Mouse (Mus musculus): ENCODE data around the gene Il20rb. TPM values are rescaled to one million over a fixed set of nuclear protein-coding genes. Genes with fewer than 3 reads are reported as not detected.

The Il20rb gene
- polyA plus RNA-seq, 1 experiment from 2014 or later: 1.6 TPM

GRCm38 (mm10) chr9:100415328-100415979 is 71.1 kb downstream of the Il20rb start:
- peak; percentile 78 for ATAC-seq (ENCODE audit: low FRiP score)
- 34% methylated on average over 7 of the region's 7 CpGs for WGBS

More at GRCm38 (mm10) chr9:100415328-100415979, 71.1 kb downstream of the Il20rb start:
- H3K36me3 ChIP-seq (replicated peaks): no peaks in the 10 kb centered on the region
- no peaks in the 10 kb centered on the region for H3K9me3 ChIP-seq
- H3K27me3 ChIP-seq: no peaks in the 10 kb centered on the region
- H3K9ac ChIP-seq: no peak overlapping the region
- H3K4me1 ChIP-seq: peaks cover 33% of the 10 kb centered on the region
- no peak overlapping the region for H3K4me3 ChIP-seq (replicated peaks)
- H3K27ac ChIP-seq: peak overlapping the region; percentile 54; the same call in 1 of the 2 replicates
- H3K4me2 ChIP-seq: no peak overlapping the region

Other genes starting within 250 kb of the Il20rb start
- 63.6 and 68.6 TPM in 2 replicates for gene Nck1, start 59.3 kb upstream of the Il20rb start, polyA plus RNA-seq (2016; fragmentation: Nextera tagmentation; extraction: Ambion mirVana)
- gene Slc35g2, start 84.3 kb upstream of the Il20rb start, polyA plus RNA-seq (2016; fragmentation: Nextera tagmentation; extraction: Ambion mirVana): 8.1 and 9.0 TPM in 2 replicates
- 61.0 and 61.9 TPM in 2 replicates for gene Stag1, start 111.0 kb upstream of the Il20rb start, polyA plus RNA-seq (2016; fragmentation: Nextera tagmentation; extraction: Ambion mirVana)

Data from forebrain, embryonic 12.5 days (tissue).